Mouse (Mus musculus): ENCODE measurements at regions not wholly inside any gene's neighbourhood (a gene's known extent, or its start where the extent isn't known, plus 50 kb on each side); places are given as distances from the start of the nearest gene placed in this dataset.

DNA sequence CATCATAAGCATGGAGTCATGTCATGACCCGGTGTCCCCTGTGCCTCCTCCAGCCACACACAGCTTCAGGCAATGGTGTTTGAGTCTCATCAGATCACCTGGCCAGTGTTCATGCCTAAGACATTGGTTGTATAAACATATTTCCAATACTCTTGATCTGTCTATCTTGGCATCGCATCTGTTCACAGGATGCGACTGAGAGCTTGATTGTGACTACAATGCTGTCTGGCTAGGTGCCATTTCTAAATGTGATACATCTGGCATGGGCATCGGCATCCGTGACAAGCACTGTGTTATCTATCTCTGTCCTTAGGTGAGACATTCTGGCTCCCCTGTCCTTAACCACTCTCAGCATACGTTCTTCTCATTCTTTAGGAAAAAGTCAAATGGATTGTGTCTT is 102.3 kb upstream of the Fut8 start:
- no peak for DNase-seq (ENCODE audit: low read depth, low spot score)

DNA sequence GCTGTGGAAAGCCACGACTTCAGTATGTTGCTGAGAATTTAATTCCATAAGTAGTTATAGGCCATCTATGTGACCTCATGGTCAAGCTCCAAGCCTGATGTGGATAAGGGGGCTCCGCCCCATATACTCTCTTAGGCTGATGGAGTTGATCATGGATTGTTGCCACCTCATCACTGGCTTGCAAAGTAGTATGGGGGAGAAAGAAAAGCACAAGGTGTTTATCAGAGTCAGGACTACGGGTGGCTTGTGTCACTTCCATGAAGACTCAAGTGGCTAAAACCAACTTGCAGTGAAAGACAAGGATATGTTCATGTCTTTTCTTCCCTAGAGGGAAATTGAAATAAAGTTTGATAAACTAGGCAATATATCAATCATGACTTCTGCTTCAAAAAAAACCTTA is 102.9 kb upstream of the Fut8 start:
- DNase-seq (ENCODE audit: low read depth, low spot score), result no peak

DNA sequence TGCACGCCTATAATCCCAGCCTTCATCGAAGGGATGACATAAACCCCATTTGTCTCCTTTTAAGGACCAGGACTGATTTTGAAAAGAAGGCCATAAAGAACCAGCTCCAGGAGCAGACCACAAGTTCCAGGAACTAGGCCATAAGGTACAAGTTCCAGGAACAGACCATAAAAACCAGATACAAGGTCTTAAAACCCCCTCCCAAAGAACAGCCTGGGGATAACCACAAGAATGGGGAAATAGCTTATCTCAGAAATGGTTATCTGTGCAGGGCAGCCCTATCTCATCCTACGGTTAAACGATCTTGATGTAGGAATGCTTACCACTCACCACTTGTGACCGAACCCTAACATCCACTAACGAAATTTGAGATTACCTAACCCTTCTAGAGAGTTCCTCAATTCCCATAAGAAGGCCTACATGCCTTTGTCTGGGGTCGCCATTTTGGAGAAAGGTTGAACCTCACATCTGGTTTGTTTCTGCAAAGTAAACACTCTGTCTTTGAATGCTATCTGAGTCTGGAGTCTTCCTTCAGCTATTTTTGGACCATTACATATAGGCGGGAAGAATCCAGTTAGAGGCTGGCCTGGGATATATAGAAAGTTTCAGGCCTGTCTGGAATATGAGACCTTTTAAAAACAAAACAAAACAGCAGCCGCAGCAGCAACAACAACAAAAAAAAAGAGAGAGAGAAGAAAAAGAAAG is 103.5 kb upstream of the Fut8 start:
- DNase-seq (ENCODE audit: low read depth, low spot score), result no peak

DNA sequence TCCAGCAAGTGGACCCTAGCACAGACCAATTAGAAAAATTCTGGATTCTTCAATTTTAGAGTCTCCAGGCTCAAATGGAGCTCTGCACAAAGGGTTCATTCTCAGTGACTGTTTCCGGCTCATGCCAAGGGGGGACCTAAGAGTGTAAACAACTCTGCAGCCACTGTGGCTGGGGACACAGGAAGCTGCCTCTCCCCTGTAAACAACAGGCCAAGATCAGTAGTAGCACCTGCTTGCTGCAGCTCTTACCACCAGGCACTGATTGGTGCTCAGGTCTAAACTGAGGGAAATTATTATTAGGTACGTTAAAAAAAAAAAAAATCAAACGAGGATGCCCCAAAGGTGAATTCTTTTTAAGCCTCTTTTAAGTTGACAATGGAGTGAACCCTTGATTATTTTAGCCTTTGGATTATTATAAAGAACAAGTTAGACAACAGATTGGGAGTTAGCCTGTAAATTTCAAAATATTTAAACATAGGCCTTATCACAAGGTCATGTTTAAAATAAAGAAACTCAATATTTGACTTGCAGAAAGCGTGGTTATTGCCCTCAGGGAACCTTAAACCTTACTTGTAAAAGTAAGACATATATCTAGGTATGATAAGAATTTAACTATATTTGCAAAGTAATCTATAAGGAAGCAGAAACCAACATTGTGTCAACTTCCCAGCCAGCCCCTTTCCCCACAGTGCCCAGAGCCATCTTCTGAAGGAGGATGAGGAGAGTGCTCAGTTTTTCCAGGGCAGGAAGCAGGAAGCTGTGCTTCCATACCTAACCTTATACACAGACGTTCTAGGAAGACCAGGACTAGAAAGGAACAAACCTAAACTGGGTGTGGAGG is 104.2 kb upstream of the Fut8 start:
- DNase-seq (ENCODE audit: low read depth, low spot score), result no peak

DNA sequence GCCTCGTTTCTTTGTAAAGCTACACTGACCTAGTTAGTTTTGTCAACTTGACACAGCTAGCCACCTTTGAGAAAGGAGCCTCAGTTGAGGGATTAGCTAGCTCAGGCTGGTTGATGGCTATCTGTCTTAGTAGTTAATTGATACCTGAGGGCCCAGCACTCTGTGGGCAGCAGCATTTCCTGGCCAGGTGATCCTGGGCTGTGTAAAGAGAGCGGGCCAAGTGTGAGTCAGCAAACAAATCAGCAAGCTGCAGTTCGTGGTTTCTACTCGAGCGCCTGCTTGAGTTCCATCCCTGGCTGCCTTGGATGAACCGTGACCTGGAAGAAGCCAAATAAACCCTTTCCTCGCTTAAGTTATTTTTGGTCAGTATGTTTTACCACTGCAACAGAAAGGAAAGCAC is 106.6 kb upstream of the Fut8 start:
- no peak for DNase-seq (ENCODE audit: low read depth, low spot score)

DNA sequence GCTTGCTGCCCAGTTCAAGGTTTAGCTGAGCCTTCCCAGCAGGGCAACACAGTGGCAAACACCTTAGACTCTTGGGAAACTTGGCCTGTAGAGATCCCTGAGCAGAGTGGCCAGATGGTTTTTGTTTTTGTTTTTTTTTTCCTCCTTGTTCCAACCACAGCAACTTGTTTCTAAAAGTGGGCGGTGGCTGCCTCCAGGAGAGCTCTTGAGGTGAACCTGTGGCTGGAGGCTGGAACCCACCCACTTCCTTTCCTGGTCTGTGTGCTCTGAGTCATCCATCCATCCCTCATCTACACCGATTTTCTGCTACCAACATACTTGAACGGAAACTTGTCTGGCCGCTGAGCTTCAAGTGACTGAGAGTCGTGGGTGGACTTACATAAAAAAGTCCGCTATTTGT is 107.4 kb upstream of the Fut8 start:
- no peak for DNase-seq (ENCODE audit: low read depth, low spot score)

DNA sequence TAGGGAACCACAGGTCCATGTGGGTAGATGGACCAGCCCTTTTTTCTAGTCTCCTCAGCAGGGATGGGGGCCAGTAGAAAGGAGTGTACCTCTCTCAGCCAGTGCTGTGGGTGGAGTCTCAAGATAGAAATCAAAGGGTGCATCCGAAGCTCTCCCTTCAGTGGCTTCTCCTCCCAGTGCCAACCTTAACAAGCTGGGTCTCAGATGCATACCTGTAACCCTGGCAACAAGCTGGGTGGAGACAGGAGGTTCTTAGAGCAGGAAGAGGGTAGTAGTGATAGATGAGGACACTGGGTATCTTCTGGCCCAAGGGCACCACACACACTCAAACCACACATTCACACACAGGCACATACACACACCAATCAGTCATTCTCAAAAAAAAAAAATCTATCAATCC is 113.7 kb upstream of the Fut8 start:
- no peak for DNase-seq (ENCODE audit: low read depth, low spot score)

DNA sequence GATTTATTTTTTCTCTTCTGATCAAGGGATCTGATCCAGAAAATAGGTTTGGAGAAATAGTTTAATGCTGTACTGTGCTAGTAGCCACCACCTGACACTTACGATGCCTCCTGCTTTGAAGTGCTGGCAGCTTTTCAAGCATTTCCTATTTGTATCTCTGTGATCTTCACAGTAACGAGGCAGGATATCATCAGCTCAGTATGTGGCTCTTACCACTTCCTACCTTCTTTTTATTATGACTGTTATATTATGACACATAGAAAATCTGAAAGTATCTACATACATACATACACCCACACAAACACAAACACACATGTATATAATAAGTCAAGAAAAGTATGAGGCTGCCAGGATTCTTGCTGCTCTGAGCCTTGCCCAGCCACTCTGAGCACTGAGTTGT is 124.4 kb upstream of the Fut8 start:
- no peak for DNase-seq (ENCODE audit: low read depth, low spot score)

DNA sequence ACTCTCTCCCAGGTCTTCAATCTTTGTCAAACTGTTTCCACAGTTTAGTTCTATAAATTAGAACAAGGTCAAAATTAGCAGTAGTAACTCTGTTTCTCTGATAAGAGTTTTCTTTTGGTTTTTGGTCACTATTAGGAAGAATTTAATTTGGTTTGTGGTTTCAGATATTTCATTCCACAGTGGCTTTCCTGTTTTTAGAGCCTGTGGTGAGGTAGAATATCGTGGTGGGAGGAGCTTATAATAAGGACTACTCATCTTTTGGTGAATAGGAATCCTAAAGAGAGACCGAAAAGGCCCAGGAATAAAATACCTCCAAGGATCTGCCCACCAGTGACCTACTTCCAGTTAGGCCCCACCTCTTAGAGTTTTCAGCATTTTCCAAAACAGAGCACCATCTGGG is 125.8 kb upstream of the Fut8 start:
- DNase-seq (ENCODE audit: low read depth, low spot score), result no peak

DNA sequence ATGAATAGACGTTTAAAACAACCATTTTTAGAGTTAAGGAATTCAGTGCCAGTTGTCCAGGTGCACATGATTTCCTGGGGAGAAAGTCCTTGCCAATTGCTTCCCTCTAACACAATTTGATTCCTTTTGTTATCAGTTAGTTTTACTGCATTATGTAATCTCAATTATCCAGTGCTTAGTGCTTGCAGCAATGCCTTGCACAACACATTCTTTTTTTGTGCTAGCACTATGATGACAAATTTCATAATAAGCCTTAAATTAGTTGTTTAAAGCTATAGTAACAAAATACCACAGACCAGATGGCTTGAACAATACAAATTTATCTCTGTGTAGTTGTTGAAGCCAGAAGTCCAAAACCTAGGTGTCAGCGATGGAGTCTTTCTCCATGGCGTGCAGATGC is 130.7 kb upstream of the Fut8 start:
- DNase-seq (ENCODE audit: low read depth, low spot score), result no peak

DNA sequence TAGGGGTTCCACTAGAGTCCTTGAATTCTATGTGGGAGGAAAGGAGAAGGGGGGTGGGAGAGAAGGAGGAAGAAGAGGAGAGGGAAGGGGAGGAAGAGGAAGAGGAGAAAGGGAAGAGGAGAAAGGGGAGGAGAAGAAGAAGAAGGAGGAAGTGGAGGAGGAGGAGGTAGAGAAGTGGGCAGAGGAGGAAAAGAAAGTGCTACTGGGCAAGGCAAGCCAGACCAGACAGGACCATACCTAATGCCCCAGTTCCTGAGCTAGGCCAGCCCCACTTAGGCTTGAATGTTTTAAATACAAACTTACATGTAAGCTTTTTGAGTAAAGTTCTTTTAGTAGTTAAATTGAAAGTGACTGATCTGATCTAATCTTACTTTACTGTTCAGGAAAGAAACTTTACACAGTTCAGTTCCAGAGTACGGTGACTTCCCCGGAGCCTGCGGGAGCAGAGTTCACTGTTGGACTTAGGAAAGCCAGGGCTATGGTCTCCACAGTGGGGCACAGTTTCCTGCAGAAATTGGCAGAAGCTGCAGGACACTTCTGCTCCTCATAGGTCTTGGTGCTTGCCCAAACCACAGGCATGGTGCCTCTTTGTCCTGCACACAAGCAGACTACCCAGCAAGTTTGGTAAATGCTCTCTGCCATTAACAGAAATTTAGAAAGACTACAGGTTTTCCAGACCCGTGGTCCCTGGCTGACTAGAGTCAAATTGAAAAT is 131.9 kb upstream of the Fut8 start:
- no peak for DNase-seq (ENCODE audit: low read depth, low spot score)

DNA sequence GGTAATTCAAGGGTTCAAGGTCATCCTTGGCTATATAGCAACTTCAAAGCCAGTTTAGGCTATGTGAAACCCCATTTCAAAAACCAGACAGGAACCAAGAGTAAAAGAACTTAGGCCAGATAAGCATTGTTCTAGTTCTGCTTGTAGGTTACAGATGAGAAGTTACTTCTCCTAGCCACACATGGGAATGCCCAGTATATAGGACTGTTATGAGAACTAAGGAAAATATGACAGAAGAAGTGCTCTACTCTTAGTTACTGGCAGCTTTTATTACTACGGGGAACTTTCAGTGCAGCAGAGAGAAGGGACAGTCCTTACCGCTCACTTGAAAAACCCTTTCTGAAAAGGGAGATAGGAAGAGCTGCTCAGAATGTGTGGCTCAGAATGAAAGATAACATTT is 137.4 kb upstream of the Fut8 start:
- no peak for DNase-seq (ENCODE audit: low read depth, low spot score)

DNA sequence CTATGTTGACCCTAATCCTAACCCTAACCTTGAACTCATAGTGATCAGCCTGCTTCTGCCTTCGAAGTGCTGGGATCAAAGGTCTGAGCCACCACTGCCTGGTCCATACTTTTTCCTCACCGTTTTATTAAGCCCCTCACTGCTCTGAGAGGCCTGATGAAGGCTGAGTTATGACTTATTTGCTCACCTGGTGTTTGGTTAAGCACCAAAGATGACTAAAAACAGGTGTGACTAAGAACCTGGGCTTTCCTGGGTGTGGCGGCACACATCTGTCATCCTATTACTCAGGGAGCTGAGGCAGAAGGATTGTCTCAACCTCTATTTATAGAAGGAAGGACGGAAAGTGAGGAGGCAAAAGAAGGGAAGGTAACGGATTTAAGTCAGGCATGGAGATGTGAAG is 137.5 kb upstream of the Max start:
- no peak for DNase-seq (ENCODE audit: low read depth, low spot score)

DNA sequence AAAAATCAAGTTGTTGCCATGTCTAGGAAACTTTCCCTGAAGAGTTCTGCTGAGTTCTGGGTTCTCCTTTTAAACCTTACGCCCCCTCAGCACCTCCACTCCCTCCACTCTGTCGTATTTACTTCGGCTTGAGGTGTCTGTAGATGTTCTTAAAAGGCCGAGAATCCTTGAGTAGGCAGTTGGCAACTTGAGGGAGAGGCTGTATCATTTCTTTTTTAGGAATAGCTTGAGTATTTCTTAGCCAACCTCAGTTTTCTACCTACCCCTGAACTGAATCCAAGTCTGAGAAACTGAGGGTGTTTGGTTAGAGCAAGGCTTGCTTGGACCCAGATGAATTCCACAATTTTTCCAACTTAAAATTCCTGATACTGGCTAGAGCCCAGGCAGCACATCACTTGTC is 136.8 kb upstream of the Max start:
- no peak for DNase-seq (ENCODE audit: low read depth, low spot score)

DNA sequence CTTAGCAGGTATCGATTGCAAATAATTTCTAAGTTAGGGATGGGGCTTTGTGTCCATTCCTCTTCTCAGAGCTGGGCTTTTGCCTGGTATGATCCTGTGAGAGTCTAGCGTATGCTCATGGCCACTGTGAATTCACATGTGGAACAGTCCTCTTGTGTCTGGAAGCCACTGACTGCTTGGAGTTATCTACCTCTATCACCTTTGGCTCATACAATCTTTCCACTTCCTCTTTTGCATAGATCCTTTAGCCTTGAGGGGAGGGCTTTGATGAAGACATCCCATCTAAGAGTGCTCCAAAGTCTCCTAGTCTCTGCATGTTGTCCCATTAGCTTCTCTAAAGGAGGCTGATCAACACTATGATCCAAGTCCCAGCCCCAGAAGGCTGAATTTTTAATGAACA is 135.8 kb upstream of the Max start:
- DNase-seq (ENCODE audit: low read depth, low spot score), result no peak

DNA sequence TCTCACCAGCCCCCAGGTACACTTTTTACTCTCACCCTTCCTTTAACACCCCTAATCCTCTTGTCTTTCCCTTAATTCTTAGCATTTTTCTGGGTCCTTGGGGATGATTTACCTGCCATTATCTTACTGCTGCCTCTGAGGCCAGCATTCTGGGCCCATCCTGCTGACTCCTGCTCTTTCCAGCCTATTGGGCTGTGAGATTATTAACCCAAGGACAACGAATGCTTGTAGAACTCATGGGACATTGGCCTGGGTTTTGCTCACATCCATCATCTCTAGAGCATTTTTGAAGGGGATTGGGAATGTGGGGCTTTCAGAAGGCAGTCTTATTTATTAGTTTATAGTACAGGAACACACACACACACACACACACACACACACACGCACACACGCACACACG is 134.5 kb upstream of the Max start:
- no peak for DNase-seq (ENCODE audit: low read depth, low spot score)

DNA sequence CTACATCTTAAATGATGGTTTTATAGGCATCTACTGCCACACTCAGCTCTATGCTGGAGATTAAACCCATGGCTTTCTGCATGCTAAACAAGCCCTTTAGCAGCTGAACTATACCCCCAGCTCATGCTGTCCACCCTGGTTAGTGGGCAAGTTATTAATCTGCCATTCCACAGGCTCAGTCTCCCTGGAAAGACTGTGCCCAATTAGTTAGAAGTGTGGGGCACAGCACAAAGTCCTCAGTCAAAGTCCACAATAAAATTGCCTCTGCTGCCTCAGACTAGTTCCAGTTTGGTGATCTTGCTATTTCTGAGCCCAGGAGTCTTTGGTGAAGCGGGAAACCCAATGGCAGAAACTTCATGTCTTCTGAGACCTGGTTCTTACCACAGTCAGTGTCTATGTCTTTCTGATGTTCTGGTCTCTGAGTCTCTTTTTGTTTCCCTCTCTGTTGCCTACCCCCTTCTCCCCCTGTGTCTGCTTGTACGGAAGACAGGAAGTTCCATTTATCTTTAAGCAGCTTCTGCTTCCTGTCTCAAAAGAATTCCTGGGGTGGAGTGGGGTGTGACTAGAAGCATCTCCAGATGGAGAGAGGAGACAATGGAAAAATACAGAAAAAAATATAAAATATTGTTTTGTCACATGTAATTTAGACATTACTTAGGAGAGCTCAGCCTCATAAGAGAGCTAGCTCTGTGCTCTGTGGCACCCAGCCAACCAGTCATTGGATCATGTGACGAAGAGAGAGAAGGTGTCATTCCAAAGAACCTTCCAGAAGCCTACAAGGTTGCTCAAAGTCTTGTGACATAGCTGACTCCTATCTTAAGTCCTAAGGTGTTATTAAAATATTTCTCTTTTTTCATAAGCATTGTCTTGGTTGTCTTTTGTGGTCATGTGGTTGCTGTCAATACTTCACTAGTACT is 133.3 kb upstream of the Max start:
- no peak for DNase-seq (ENCODE audit: low read depth, low spot score)

DNA sequence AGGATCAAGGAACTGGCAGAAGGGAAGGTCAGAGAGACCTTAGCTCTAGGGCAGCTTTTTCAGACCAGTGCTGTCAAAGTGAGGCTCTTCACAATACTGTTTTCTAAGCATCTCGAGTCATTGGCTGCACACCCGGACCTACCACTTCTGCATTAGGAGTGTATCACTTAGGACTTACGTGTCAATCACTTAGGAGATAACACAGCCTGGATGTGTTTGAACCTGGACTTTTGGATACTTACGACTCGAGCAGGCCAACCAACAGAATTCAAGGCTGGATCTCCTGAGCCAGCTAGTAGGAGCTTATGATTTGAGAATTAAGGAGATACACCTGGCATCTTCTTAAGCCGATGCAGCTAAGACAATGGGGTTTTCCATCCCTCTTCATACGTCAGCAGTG is 132.2 kb upstream of the Max start:
- no peak for DNase-seq (ENCODE audit: low read depth, low spot score)

DNA sequence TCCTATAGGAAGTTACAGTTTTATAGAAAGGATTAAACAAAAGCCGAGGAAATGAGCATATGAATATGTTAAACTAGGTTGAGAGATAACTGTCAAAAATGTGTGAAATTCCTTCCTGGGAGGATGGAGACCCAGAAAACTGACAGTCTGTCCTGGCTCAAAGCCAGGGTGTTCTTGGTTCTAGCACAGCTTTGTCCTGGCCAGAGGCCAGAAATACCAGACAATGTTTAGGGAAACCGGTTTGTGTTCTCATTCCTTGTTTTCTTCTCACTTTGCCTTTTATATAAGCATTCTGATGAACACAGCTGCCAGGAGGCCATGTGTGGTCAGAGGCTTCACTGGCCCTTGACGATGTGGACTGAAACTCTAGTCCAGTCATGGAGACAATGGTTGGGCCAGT is 130.7 kb upstream of the Max start:
- DNase-seq (ENCODE audit: low read depth, low spot score), result no peak

DNA sequence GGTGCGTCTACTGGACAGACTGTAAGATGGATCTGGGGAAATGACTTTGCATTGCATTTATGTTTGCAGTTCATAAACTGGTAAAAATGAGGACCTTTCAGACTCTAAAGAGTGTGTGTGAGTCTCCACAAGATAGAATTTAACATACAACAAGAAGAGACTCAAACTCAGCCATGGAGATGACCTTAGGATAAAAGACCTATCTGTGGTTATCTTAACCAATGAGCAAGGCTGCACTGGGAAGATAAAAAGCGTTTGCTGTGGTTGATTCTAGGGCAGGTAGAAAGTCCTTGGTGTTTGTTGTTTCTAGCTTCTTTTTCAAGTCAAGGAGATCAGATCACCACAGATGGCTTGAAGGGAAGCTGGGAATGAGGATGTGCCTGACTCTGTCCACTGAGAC is 130.1 kb upstream of the Max start:
- DNase-seq (ENCODE audit: low read depth, low spot score), result no peak

DNA sequence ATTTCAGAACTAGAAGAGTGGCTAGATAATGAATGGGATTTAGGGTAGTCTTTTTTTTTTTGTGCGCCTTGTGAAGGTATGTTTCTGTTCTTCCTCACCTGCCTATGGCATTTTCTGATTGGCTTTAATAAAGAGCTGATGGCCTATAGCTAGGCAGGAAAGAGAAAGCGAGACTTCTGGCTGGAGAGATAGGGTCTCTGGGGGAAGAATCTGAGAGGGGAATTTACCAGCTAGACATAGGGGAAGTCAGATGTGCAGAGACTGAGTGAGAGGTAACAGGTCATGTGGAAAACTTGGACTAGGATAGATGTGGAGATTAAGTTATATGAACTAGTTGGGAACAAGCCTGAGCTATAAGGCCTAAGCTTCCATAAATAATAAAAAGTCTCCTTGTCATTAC is 129.7 kb upstream of the Max start:
- DNase-seq (ENCODE audit: low read depth, low spot score), result no peak

DNA sequence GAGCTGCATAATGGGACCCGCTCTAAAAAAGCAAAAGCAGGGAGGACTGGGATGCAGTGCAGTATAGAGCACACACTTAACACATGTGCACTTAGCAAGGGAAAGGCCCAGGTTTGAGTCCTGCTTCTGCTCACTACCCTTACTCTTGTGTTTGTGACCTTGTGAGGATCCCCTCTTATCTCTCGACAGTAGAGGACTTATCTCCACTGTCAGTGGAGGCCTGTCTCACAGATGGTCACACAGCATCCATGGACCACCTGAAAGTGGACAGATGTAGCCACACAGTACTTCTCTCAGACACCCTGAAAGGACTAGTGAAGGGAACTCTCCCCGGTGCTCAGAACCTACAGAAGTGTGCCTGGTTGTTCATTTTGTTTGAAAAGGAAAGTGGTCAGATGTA is 128.5 kb upstream of the Max start:
- no peak for DNase-seq (ENCODE audit: low read depth, low spot score)

Data from R1 (cell line).